Mouse (Mus musculus): ENCODE data around the gene Prph2. TPM values are rescaled to one million over a fixed set of nuclear protein-coding genes. Genes with fewer than 3 reads are reported as not detected.

Gene Prph2
- total RNA-seq, 4 experiments from 2014 or later: not detected

DNA sequence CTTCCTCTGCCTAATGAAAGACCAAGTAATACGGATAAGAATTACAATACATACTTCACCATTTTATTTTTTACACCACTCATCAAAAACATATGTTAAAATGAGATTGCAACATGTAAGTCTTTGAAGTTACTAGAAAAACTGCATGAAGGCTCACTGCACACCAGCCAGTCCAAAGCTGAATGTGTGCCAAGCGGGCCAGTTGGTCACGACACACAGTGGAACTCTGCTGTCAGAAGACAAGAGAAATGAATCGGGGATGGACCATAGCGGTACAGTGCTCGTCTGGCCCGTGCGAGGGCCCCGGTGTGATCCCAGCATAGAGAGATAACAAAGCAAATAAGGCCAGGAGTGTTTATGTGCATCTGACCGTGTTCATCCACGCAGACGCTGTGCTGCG lies 52.9 kb downstream of the Prph2 start:
- DNase-seq (ENCODE audit: low spot score in 2 of 2): no peak

DNA sequence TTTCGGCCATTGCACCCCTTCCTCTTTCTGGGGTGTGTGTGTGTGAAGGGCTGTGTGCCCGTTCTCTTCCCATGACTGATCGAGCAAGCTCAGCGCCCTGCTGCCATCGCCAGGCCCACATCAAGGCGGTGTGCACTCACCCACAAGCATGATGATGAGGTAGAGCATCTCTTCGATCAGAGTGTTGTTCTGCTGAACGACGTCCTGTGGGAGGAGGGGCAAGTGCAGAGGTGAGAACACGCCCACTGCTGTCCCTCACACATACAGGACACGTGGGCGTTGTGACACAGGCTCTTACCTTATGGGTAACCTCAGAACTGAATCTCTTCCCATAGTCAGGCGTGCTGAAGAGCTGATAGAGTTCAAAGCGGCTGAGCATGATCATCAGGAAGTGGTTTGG lies 56.6 kb downstream of the Prph2 start:
- DNase-seq (ENCODE audit: low spot score in 2 of 2): no peak

DNA sequence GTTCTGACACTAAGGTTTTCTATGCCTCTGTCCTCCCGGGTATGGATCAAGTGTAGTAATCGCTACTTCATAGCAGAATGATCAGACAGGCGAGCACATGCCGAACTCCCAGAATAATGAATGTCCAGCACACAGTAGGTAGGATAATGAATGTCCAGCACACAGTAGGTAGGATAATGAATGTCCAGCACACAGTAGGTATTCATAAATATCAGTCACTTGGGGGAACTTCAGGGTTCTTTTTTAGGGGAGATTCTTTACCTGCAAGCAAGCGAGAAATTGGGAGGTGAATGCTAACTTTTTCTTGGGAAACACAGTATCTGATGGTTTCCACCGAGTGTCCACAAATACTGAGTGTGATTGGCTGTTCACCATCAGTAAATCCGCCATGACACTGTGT lies 62.3 kb downstream of the Prph2 start:
- DNase-seq (ENCODE audit: low spot score in 2 of 2): no peak

Other genes with a start within 250 kb of the Prph2 start
- gene Rrp36, start 236.1 kb upstream of the Prph2 start, total RNA-seq (2022): 10 to 100 TPM in 1 of 4 experiments, 1 to 10 TPM in 3; 8.7 to 10.7 (median 9.2) TPM
- 10 to 100 TPM; 36.9 to 42.6 (median 39.8) TPM for gene Mea1, start 231.7 kb upstream of the Prph2 start, total RNA-seq (2022)
- gene Klhdc3, start 229.5 kb upstream of the Prph2 start, total RNA-seq (2022): 10 to 100 TPM; 61.0 to 83.8 (median 75.5) TPM
- 10 to 100 TPM; 25.5 to 28.1 (median 26.8) TPM for gene Ppp2r5d, start 205.3 kb upstream of the Prph2 start, total RNA-seq (2022)
- 10 to 100 TPM; 12.9 to 18.6 (median 16.0) TPM for gene Pex6, start 199.0 kb upstream of the Prph2 start, total RNA-seq (2022)
- gene Gnmt, start 181.3 kb upstream of the Prph2 start, total RNA-seq (2022): 1 to 10 TPM in 2 of 4 experiments, under 1 TPM in 2; 0.65 to 5.1 (median 1.9) TPM
- 1 to 10 TPM; 4.6 to 9.4 (median 6.4) TPM for gene Cnpy3, start 158.2 kb upstream of the Prph2 start, total RNA-seq (2022)
- not detected for gene Ptcra, start 146.7 kb upstream of the Prph2 start, total RNA-seq (2022)
- 10 to 100 TPM; 37.5 to 45.9 (median 39.9) TPM for gene 2310039H08Rik, start 137.8 kb upstream of the Prph2 start, total RNA-seq (2022)
- 10 to 100 TPM; 35.1 to 39.6 (median 37.4) TPM for gene Rpl7l1, start 127.8 kb upstream of the Prph2 start, total RNA-seq (2022)
- gene Bicral, start 52.0 kb upstream of the Prph2 start, total RNA-seq (2022): 10 to 100 TPM; 11.2 to 15.0 (median 12.5) TPM
- gene Tbcc, start 19.8 kb upstream of the Prph2 start, total RNA-seq (2022): 1 to 10 TPM; 7.4 to 9.4 (median 7.9) TPM
- 10 to 100 TPM; 57.5 to 65.9 (median 63.7) TPM for gene Ubr2, start 100.1 kb downstream of the Prph2 start, total RNA-seq (2022)

All from gastrocnemius, adult 8-10 months (tissue).